Mouse (Mus musculus): Measurements from ENCODE around the gene Fa2h. TPM values are rescaled to one million over a fixed set of nuclear protein-coding genes. Genes with fewer than 3 reads are reported as not detected.

Gene Fa2h
- polyA plus RNA-seq, 1 experiment from 2014 or later = 2.6 TPM

DNA sequence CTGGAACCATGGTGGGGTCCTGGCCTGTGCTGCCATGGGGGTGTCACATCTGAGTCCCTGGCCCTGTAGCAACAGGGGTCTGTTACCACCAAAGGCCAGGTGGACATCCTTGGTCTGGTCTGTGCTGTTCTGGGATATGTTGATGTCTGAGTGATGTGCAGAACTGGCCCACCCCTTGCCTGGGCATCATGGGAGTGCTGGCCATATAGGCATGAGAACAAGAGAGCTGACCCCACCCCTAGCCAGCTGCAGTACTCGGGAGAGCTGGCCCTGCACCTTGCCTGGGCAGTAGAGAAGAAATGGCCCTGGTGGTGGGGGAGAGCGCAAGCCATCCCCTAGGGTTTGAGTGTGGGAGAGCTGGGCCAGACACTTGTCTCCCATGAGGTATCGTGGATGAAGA, 25.5 kb upstream of the Fa2h start:
- no peaks in the 10 kb centered on the region for H3K4me1 ChIP-seq (replicated peaks; ENCODE audit: control insufficient read depth, insufficient read depth, low read length)
- no peak for ATAC-seq
- H3K27me3 ChIP-seq (replicated peaks; ENCODE audit: control insufficient read depth, insufficient read depth, low read length) = no peaks in the 10 kb centered on the region
- 63% methylated on average over 3 of the region's 3 CpGs for WGBS
- no peak overlapping the region for H3K4me3 ChIP-seq (ENCODE audit: low read depth, low read length)
- no peak overlapping the region for H3K4me2 ChIP-seq (replicated peaks; ENCODE audit: low read depth)
- no peak overlapping the region for H3K27ac ChIP-seq (ENCODE audit: low read depth, low read length)
- no peaks in the 10 kb centered on the region for H3K9me3 ChIP-seq (ENCODE audit: control insufficient read depth)
- H3K36me3 ChIP-seq (ENCODE audit: control insufficient read depth, insufficient read depth) = no peaks in the 10 kb centered on the region
- H3K9ac ChIP-seq (ENCODE audit: low read depth, low read length) = no peak overlapping the region
- TF ChIP-seq CTCF (IDR thresholded peaks at IDR 0.05; ENCODE audit: low read depth) = no peak

DNA sequence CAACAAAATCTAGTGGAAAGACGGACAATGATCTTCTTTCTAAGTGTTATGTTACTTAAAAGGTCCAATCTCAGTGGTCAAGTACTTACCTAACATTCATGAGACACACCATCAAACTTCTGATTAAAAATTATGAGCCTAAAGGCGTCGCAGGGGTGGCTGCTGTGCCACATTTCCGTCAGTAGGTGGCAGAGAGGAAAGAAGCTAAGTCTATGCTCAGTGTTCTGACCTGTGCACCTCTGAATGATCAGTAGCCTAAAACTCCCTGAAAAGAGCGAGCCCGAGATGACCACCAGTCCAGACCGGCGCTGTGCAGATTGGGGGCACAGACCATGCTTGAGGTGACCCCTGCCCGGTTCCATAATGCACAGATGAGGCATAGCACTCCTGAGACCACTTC, 25.0 kb upstream of the Fa2h start:
- Histone ChIP-seq H3K36me3 (ENCODE audit: control insufficient read depth, insufficient read depth) (no peaks in the 10 kb centered on the region), H3K9ac (ENCODE audit: low read depth, low read length) (no peak overlapping the region), H3K4me1 (replicated peaks; ENCODE audit: control insufficient read depth, insufficient read depth, low read length) (no peaks in the 10 kb centered on the region), H3K27ac (ENCODE audit: low read depth, low read length) (no peak overlapping the region), H3K4me3 (ENCODE audit: low read depth, low read length) (no peak overlapping the region), H3K27me3 (replicated peaks; ENCODE audit: control insufficient read depth, insufficient read depth, low read length) (no peaks in the 10 kb centered on the region), H3K9me3 (ENCODE audit: control insufficient read depth) (no peaks in the 10 kb centered on the region), H3K4me2 (replicated peaks; ENCODE audit: low read depth) (no peak overlapping the region)
- peak; percentile 80 for TF ChIP-seq CTCF (IDR thresholded peaks at IDR 0.05; ENCODE audit: low read depth)
- 28% methylated on average over 9 of the region's 9 CpGs for WGBS
- no peak for ATAC-seq

DNA sequence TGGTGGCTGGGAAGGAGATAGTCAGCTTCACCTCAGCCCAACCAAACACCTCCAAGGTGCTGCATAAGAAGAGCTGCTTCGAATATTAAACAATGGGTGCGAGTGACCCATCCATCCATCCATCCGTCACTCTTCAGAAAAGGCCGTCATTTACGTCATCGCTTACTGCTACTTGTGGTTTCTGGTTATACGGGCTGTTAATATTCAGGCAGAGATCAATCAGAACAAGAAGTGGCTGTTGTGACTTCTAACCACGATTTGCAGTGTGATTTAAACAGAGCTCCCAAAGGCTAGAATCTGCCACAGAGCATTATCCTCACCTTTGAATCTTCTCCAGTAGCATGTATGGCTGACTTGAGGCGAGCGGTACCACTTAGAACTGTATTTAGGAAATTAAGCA, 23.6 kb upstream of the Fa2h start:
- H3K36me3 ChIP-seq (ENCODE audit: control insufficient read depth, insufficient read depth) = no peaks in the 10 kb centered on the region
- WGBS = 79% methylated on average over 10 of the region's 10 CpGs
- ATAC-seq = no peak
- H3K4me2 ChIP-seq (replicated peaks; ENCODE audit: low read depth) = no peak overlapping the region
- no peaks in the 10 kb centered on the region for H3K4me1 ChIP-seq (replicated peaks; ENCODE audit: control insufficient read depth, insufficient read depth, low read length)
- H3K27ac ChIP-seq (ENCODE audit: low read depth, low read length) = no peak overlapping the region
- no peak for TF ChIP-seq CTCF (IDR thresholded peaks at IDR 0.05; ENCODE audit: low read depth)
- H3K9me3 ChIP-seq (ENCODE audit: control insufficient read depth) = no peaks in the 10 kb centered on the region
- no peak overlapping the region for H3K4me3 ChIP-seq (ENCODE audit: low read depth, low read length)
- no peaks in the 10 kb centered on the region for H3K27me3 ChIP-seq (replicated peaks; ENCODE audit: control insufficient read depth, insufficient read depth, low read length)
- H3K9ac ChIP-seq (ENCODE audit: low read depth, low read length) = no peak overlapping the region

DNA sequence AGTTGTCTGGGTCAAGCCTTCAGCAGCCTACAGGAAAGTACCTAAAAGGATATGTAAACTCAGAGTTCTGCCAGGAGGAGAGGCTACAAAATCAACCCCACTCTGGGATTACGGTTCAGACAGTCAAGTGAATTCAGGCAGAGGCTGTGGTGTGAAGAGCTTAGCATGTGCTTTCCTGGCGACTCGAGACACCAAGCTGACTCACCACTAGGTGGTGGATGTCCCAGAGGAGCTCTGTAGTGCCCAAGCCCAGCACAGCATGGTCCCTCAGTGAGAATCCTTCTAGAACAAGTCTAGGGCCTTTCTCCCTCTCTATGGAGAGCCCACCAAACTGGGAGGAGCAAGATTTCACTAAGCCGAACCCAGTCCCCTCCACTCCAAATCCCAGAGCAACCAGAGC, 9.8 kb upstream of the Fa2h start:
- Histone ChIP-seq H3K4me2 (replicated peaks; ENCODE audit: low read depth) (no peak overlapping the region), H3K27me3 (replicated peaks; ENCODE audit: control insufficient read depth, insufficient read depth, low read length) (no peaks in the 10 kb centered on the region), H3K4me1 (replicated peaks; ENCODE audit: control insufficient read depth, insufficient read depth, low read length) (no peaks in the 10 kb centered on the region), H3K9ac (ENCODE audit: low read depth, low read length) (no peak overlapping the region), H3K27ac (ENCODE audit: low read depth, low read length) (no peak overlapping the region), H3K4me3 (ENCODE audit: low read depth, low read length) (no peak overlapping the region), H3K9me3 (ENCODE audit: control insufficient read depth) (no peaks in the 10 kb centered on the region), H3K36me3 (ENCODE audit: control insufficient read depth, insufficient read depth) (no peaks in the 10 kb centered on the region)
- ATAC-seq = no peak
- WGBS = 43% methylated on average over 4 of the region's 4 CpGs
- TF ChIP-seq CTCF (IDR thresholded peaks at IDR 0.05; ENCODE audit: low read depth) = peak; percentile 68

DNA sequence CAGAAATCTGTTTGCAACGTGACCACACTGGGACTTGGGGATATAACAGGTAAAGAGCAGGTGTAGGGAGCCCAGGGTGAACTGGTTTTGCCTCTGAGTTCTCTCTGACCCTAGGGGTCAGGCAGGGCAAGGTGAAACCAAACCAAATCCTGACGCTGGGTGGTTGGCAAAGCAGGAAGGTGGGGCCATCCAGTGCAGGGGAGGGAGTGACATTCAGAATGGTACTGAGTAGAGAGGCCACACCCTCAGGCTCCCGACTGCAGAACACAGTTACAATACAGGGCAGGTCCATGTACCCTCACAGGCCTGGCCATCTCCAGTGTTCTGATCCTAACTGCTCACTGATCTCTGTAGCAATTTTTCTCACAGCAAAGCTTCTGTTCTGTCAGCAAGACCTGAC, 2.4 kb downstream of the Fa2h start:
- TF ChIP-seq CTCF (IDR thresholded peaks at IDR 0.05; ENCODE audit: low read depth) = no peak
- no peak for ATAC-seq
- Histone ChIP-seq H3K27ac (ENCODE audit: low read depth, low read length) (no peak overlapping the region), H3K9me3 (ENCODE audit: control insufficient read depth) (no peaks in the 10 kb centered on the region), H3K4me1 (replicated peaks; ENCODE audit: control insufficient read depth, insufficient read depth, low read length) (0 out of 2 replicates have a peak, but pooled peaks cover 4% of the 10 kb centered on the region), H3K36me3 (ENCODE audit: control insufficient read depth, insufficient read depth) (no peaks in the 10 kb centered on the region), H3K27me3 (replicated peaks; ENCODE audit: control insufficient read depth, insufficient read depth, low read length) (peaks cover 23% of the 10 kb centered on the region), H3K4me2 (replicated peaks; ENCODE audit: low read depth) (no peak overlapping the region), H3K4me3 (ENCODE audit: low read depth, low read length) (no peak overlapping the region), H3K9ac (ENCODE audit: low read depth, low read length) (no peak overlapping the region)
- WGBS = 17% methylated on average over 3 of the region's 3 CpGs

DNA sequence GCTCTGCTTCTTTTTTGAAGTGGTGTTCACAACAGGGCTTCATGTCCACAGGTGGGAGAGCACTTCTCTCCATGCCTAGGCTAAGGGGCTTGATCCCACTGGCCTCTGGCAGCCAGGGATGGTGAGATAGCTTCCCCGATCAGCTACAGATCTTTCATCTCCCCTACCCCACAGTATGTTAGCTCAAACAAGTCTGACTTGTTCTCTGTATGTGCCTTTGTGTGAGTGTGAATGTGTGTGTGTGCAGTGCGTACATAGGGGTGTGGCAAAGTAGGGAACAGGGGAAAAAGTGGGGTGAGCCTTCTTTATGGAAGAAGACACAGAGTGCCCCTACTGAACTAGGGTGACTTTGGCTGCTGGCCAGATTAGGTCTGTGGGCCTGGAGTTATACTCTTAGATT, 2.8 kb downstream of the Fa2h start:
- H3K36me3 ChIP-seq (ENCODE audit: control insufficient read depth, insufficient read depth) = no peaks in the 10 kb centered on the region
- no peaks in the 10 kb centered on the region for H3K9me3 ChIP-seq (ENCODE audit: control insufficient read depth)
- no peak overlapping the region for H3K4me2 ChIP-seq (replicated peaks; ENCODE audit: low read depth)
- WGBS = 46% methylated on average over 2 of the region's 2 CpGs
- no peak overlapping the region for H3K27ac ChIP-seq (ENCODE audit: low read depth, low read length)
- TF ChIP-seq CTCF (IDR thresholded peaks at IDR 0.05; ENCODE audit: low read depth) = no peak
- 0 out of 2 replicates have a peak, but pooled peaks cover 4% of the 10 kb centered on the region for H3K4me1 ChIP-seq (replicated peaks; ENCODE audit: control insufficient read depth, insufficient read depth, low read length)
- ATAC-seq = no peak
- no peak overlapping the region for H3K4me3 ChIP-seq (ENCODE audit: low read depth, low read length)
- H3K9ac ChIP-seq (ENCODE audit: low read depth, low read length) = no peak overlapping the region
- peaks cover 23% of the 10 kb centered on the region for H3K27me3 ChIP-seq (replicated peaks; ENCODE audit: control insufficient read depth, insufficient read depth, low read length)

DNA sequence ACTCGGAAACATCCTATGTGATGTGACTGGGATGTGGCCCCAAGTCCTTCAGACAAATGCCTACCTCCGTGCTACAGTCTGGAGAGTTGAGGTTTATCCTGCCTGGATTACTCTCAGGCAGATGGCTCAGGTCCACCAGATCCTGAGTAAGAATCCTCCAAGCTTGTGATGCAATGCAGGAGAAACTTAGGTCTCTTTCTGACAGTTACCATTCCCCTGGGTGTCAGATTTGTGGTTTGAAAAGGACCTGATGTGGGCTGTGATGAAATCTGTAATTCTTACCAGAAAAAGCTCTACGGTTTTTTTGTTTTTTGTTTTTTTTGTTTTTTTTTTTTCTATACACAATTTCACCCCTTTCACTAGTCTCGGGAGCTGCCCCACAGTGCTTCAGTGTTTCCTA, 4.0 kb downstream of the Fa2h start:
- Histone ChIP-seq H3K27ac (ENCODE audit: low read depth, low read length) (no peak overlapping the region), H3K9ac (ENCODE audit: low read depth, low read length) (no peak overlapping the region), H3K4me1 (replicated peaks; ENCODE audit: control insufficient read depth, insufficient read depth, low read length) (0 out of 2 replicates have a peak, but pooled peaks cover 5% of the 10 kb centered on the region), H3K36me3 (ENCODE audit: control insufficient read depth, insufficient read depth) (no peaks in the 10 kb centered on the region), H3K4me2 (replicated peaks; ENCODE audit: low read depth) (no peak overlapping the region), H3K9me3 (ENCODE audit: control insufficient read depth) (no peaks in the 10 kb centered on the region), H3K27me3 (replicated peaks; ENCODE audit: control insufficient read depth, insufficient read depth, low read length) (peaks cover 19% of the 10 kb centered on the region), H3K4me3 (ENCODE audit: low read depth, low read length) (no peak overlapping the region)
- no peak for TF ChIP-seq CTCF (IDR thresholded peaks at IDR 0.05; ENCODE audit: low read depth)
- no peak for ATAC-seq
- WGBS = 85% methylated on average over 4 of the region's 4 CpGs

Measured in intestine, postnatal 0 days (tissue).